Mouse (Mus musculus): ENCODE measurements around the gene Mecom.

DNA sequence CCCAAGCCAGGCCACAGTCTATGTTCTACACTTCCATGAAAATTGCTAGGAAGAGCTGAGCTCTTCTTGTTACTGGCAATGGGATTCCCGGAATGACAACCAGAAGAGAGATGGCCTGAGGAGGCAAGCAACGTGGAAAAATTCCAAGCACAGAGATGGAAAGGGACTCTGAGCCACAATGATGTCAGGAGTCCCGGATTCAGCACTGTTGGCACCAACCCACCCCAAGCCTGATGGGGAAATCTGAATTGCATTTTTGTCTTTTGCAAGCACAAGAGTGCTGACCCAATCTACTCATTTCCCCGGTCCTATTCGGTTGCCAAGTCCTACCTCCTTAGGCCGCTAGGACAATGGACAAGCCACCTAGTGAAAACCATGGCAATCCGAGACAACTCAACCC is 181.2 kb downstream of the Mecom start:
- TF ChIP-seq CTCF (IDR thresholded peaks at IDR 0.05; ENCODE audit: extremely low read depth, insufficient read depth, low read length) (no peak), POLR2A (IDR thresholded peaks at IDR 0.05; ENCODE audit: extremely low read depth, insufficient read depth, low read length) (no peak)

Measured in cortical plate, adult 2 months (tissue).